Mouse (Mus musculus): ENCODE measurements around the gene Sox21.

GRCm38 (mm10) chr14:118209642-118210041, 27.2 kb downstream of the Sox21 start:
- TF ChIP-seq CTCF (IDR thresholded peaks at IDR 0.05; ENCODE audit: extremely low read depth, insufficient read length, insufficient replicate concordance, low read depth, low read length) (no peak), POLR2A (IDR thresholded peaks at IDR 0.05; ENCODE audit: low read depth, low read length) (no peak)

All from small intestine, adult 2 months (tissue).